Mouse (Mus musculus): Measurements from ENCODE around the gene B4galnt1.
"Not testable (repeated sequence)": the region's sequence is repeated elsewhere in the genome, so short reads cannot be mapped to it uniquely, and the experiment has no call there.

- not testable (repeated sequence) for TF ChIP-seq CTCF (IDR thresholded peaks at IDR 0.05; ENCODE audit: control insufficient read depth, insufficient read depth, low read length); POLR2A (IDR thresholded peaks at IDR 0.05; ENCODE audit: borderline replicate concordance, control insufficient read depth, low read depth, low read length)
These were observed 30.5 kb upstream of the B4galnt1 start for GRCm38 (mm10) chr10:127134394-127135035.

Measured in bone marrow, adult 2 months (tissue).